Mouse (Mus musculus) CH12.LX (cell line): ENCODE results near the gene Ccdc137. TPM values are rescaled to one million over a fixed set of nuclear protein-coding genes. Genes with fewer than 3 reads are reported as not detected.

Experiments
- DNase-seq: peaks from one replicate; pipeline ENCODE4 v3.0.0-alpha.2; 2013; ENCODE audit errors: extremely low read depth
- H3K27ac ChIP-seq: 2 replicates; pipeline ENCODE4 v1.5.1; 2012; ENCODE audit warnings: low read depth, mild to moderate bottlenecking, control low read depth, moderate library complexity; ENCODE audit not compliant: insufficient read depth
- H3K27me3 ChIP-seq: replicated peaks from 2 replicates; pipeline ENCODE3; 2012; ENCODE audit warnings: inconsistent platforms
- H3K36me3 ChIP-seq, 2 experiments: replicated peaks in 1 of 2; 2 replicates each; pipeline versions ENCODE3 to v1.6.1; 2012; ENCODE audit warnings: inconsistent platforms in 1 of 2, low read length in 1 of 2, mild to moderate bottlenecking in 1 of 2, mixed read lengths in 1 of 2, moderate library complexity in 1 of 2; ENCODE audit not compliant: control insufficient read depth in 1 of 2, insufficient read depth in 1 of 2
- H3K4me1 ChIP-seq, 2 experiments: 2 replicates each; pipeline ENCODE4 v1.6.1; 2012; ENCODE audit warnings: inconsistent platforms in 1 of 2, moderate library complexity in 1 of 2; ENCODE audit not compliant: insufficient read depth in 2 of 2, control insufficient read depth in 1 of 2
- H3K4me2 ChIP-seq: 2 replicates; pipeline ENCODE4 v1.6.1; 2012; ENCODE audit warnings: low read depth, mild to moderate bottlenecking, control low read depth; ENCODE audit not compliant: poor library complexity, insufficient read depth, severe bottlenecking
- H3K4me3 ChIP-seq, 3 experiments: fragments of 150-350 bp in 1 of 3; sonication (generic) in 1 of 3; replicated peaks in 1 of 3; 2 replicates each; pipeline versions ENCODE3 to v1.5.1; 2011 to 2012; ENCODE audit warnings: low read depth in 2 of 3, low read length in 2 of 3, mild to moderate bottlenecking in 2 of 3, moderate library complexity in 2 of 3, control low read depth in 1 of 3, improper control_type of control experiment in 1 of 3, inconsistent platforms in 1 of 3, mixed read lengths in 1 of 3; ENCODE audit not compliant: poor library complexity in 1 of 3
- H3K79me2 ChIP-seq: replicated peaks from 2 replicates; pipeline ENCODE4 v1.6.1; 2012; ENCODE audit warnings: mild to moderate bottlenecking, moderate library complexity; ENCODE audit not compliant: control insufficient read depth, poor library complexity, insufficient read depth, severe bottlenecking; ENCODE audit errors: extremely low read depth
- H3K9ac ChIP-seq: 2 replicates; pipeline ENCODE4 v1.6.1; 2012; ENCODE audit warnings: low read depth, mild to moderate bottlenecking, control low read depth, moderate library complexity; ENCODE audit not compliant: insufficient read depth
- H3K9me3 ChIP-seq: replicated peaks from 2 replicates; pipeline ENCODE3; 2012; ENCODE audit warnings: low read length, inconsistent platforms, mixed read lengths
- BHLHE40 ChIP-seq: IDR thresholded peaks from 2 replicates; pipeline ENCODE4 v1.6.1; 2011; ENCODE audit warnings: mild to moderate bottlenecking, low read depth, low read length, improper control_type of control experiment
- CHD2 ChIP-seq: IDR thresholded peaks from 2 replicates; pipeline ENCODE4 v1.6.1; 2011; ENCODE audit warnings: low read length, improper control_type of control experiment
- E2F4 ChIP-seq: IDR thresholded peaks from 2 replicates; pipeline ENCODE4 v1.6.1; 2011; ENCODE audit warnings: low read depth, low read length, improper control_type of control experiment; ENCODE audit not compliant: insufficient replicate concordance
- EP300 ChIP-seq: IDR thresholded peaks from 2 replicates; pipeline ENCODE4 v1.6.1; 2011; ENCODE audit warnings: low read length, improper control_type of control experiment
- ETS1 ChIP-seq: conservative IDR thresholded peaks from 2 replicates; pipeline ENCODE4 v1.6.1; 2012; ENCODE audit warnings: low read depth, mild to moderate bottlenecking, inconsistent platforms, low read length, improper control_type of control experiment, moderate library complexity
- JUN ChIP-seq: IDR thresholded peaks from 2 replicates; pipeline ENCODE4 v1.6.1; 2011; ENCODE audit warnings: low read depth, mild to moderate bottlenecking, low read length, improper control_type of control experiment, moderate library complexity; ENCODE audit not compliant: insufficient read depth
- JUND ChIP-seq: conservative IDR thresholded peaks from 2 replicates; pipeline ENCODE4 v1.6.1; 2011; ENCODE audit warnings: low read depth, low read length, improper control_type of control experiment
- MAX ChIP-seq: IDR thresholded peaks from 2 replicates; pipeline ENCODE4 v1.6.1; 2011; ENCODE audit warnings: low read length, improper control_type of control experiment
- MAZ ChIP-seq: IDR thresholded peaks from 2 replicates; pipeline ENCODE4 v1.6.1; 2012; ENCODE audit warnings: low read depth, mild to moderate bottlenecking, inconsistent platforms, low read length, improper control_type of control experiment, moderate library complexity
- MEF2A ChIP-seq: IDR thresholded peaks from 2 replicates; pipeline ENCODE4 v1.6.1; 2014; ENCODE audit warnings: low read depth, mild to moderate bottlenecking, inconsistent platforms, low read length, improper control_type of control experiment, borderline replicate concordance
- MYC ChIP-seq: IDR thresholded peaks from 2 replicates; pipeline ENCODE4 v1.6.1; 2011; ENCODE audit warnings: low read depth, mild to moderate bottlenecking, improper control_type of control experiment, low read length
- NELFE ChIP-seq: IDR thresholded peaks from 2 replicates; pipeline ENCODE4 v1.6.1; 2011; ENCODE audit warnings: low read depth, low read length, improper control_type of control experiment
- NRF1 ChIP-seq: IDR thresholded peaks from 2 replicates; pipeline ENCODE4 v1.6.1; 2014; ENCODE audit warnings: low read depth, mild to moderate bottlenecking, inconsistent platforms, low read length, improper control_type of control experiment, moderate library complexity
- PAX5 ChIP-seq: IDR thresholded peaks from 2 replicates; pipeline ENCODE4 v1.6.1; 2012; ENCODE audit warnings: low read length, inconsistent platforms, mixed read lengths
- POLR2A ChIP-seq: IDR thresholded peaks from 2 replicates; pipeline ENCODE4 v1.6.1; 2011; ENCODE audit warnings: low read depth, mild to moderate bottlenecking, improper control_type of control experiment, low read length
- POLR2AphosphoS2 ChIP-seq: IDR thresholded peaks from 2 replicates; pipeline ENCODE4 v1.6.1; 2011; ENCODE audit warnings: low read depth, low read length, improper control_type of control experiment
- RAD21 ChIP-seq: IDR thresholded peaks from 2 replicates; pipeline ENCODE4 v1.6.1; 2011; ENCODE audit warnings: low read depth, mild to moderate bottlenecking, low read length, improper control_type of control experiment, moderate library complexity
- TCF12 ChIP-seq: IDR thresholded peaks from 2 replicates; pipeline ENCODE4 v1.6.1; 2014; ENCODE audit warnings: low read depth, mild to moderate bottlenecking, inconsistent platforms, low read length, improper control_type of control experiment
- UBTF ChIP-seq: IDR thresholded peaks from 2 replicates; pipeline ENCODE4 v1.6.1; 2012; ENCODE audit warnings: low read depth, mild to moderate bottlenecking, inconsistent platforms, low read length, improper control_type of control experiment, moderate library complexity
- USF1 ChIP-seq: IDR thresholded peaks from 2 replicates; pipeline ENCODE4 v1.6.1; 2014; ENCODE audit warnings: low read depth, mild to moderate bottlenecking, inconsistent platforms, low read length, improper control_type of control experiment
- USF2 ChIP-seq: conservative IDR thresholded peaks from 2 replicates; pipeline ENCODE4 v1.6.1; 2011; ENCODE audit warnings: low read depth, low read length, improper control_type of control experiment
- ZC3H11A ChIP-seq: IDR thresholded peaks from 2 replicates; pipeline ENCODE4 v1.6.1; 2012; ENCODE audit warnings: low read depth, mild to moderate bottlenecking, inconsistent platforms, low read length, improper control_type of control experiment
- ZKSCAN1 ChIP-seq: IDR thresholded peaks from 2 replicates; pipeline ENCODE4 v1.6.1; 2012; ENCODE audit warnings: low read depth, inconsistent platforms, low read length, improper control_type of control experiment, borderline replicate concordance
- ZMIZ1 ChIP-seq: IDR thresholded peaks from 2 replicates; pipeline ENCODE4 v1.6.1; 2012; ENCODE audit warnings: low read depth, mild to moderate bottlenecking, inconsistent platforms, low read length, improper control_type of control experiment
- ZNF384 ChIP-seq: IDR thresholded peaks from 2 replicates; pipeline ENCODE4 v1.6.1; 2012; ENCODE audit warnings: low read depth, low read length, improper control_type of control experiment, inconsistent platforms
- dilution Hi-C: fragments of 300-500 bp; cut with MboI; formaldehyde crosslinking; loops from 2 replicates; pipeline ENCODE4 v1.14.3; 2020; ENCODE audit warnings: low sequenced_read_pairs; ENCODE audit not compliant: extremely low pct_unique_long_range_greater_than_20kb, extremely low pct_ligation_motif_present
- in situ Hi-C: fragments of 300-500 bp; cut with MboI; formaldehyde crosslinking; loops from 3 replicates; pipeline ENCODE4 v1.14.3; 2019; ENCODE audit warnings: low sequenced_read_pairs, low pct_ligation_motif_present, low pct_unique_long_range_greater_than_20kb, mixed read lengths
- polyA plus RNA-seq: library from polyadenylated mRNA; unstranded; fragments of >175 nt; gene quantifications from 2 replicates; pipeline ENCODE4 v1.2.1, GENCODE M21; 2012; ENCODE audit warnings: low read depth; ENCODE audit not compliant: insufficient read length
- total RNA-seq, 2 experiments: library from RNA; depleted of rRNA; stranded (reverse); fragments of 300-350 nt in 1 of 2; fragments of >200 nt in 1 of 2; gene quantifications; 2 replicates each; pipeline ENCODE4 v1.2.3; 2012 to 2014

The Ccdc137 gene
- total and polyA plus RNA-seq, 3 experiments = 30.1 to 104 (median 61.1) TPM

DNA sequence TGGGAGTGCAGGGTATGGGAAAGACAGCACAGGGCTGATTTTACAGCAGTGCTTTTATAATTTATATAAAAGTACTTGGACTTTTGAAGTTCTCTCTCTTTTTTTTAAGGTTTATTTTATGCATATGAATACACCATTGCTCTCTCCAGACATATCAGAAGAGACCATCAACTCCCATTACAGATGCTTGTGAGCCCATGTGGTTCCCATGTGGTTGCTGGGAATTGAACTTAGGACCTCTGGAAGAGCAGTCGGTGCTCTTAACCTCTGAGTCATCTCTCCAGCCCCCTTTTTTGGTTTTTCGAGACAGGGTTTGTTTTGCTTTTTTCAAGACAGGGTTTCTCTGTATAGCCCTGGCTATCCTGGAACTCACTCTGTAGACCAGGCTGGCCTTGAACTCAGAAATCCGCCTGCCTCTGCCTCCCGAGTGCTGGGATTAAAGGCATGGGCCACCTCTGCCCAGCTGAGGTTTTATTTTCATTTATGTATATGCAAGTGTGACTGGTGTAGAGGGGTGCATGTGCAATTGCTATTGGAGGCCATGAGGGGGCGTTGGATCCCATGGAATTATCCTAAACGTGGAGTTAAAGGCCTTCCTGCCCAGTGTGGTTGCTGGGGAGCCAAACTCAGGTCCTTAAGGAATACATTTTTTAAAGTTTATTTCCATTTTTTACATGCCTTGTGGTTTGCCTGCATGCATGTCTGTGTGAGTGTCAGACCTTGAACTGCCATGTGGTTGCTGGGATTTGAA, 1.1 kb downstream of the Ccdc137 start (continued):
- TF ChIP-seq JUN = no peak
- TF ChIP-seq ZC3H11A = no peak
- TF ChIP-seq MAZ = no peak
- TF ChIP-seq ZNF384 = no peak
- no peak for TF ChIP-seq ZKSCAN1
- no peak for TF ChIP-seq BHLHE40
- TF ChIP-seq POLR2A = 0 out of 2 replicates have a peak, but pooled peaks have one; percentile 12
- no peak for TF ChIP-seq E2F4

- Histone ChIP-seq H3K4me1 (peaks cover 7 to 36% of the 10 kb centered on the region in 2 experiments; a peak in 3 of 4 replicates), H3K4me2 (no peak overlapping the region), H3K9ac (no peak overlapping the region), H3K36me3 (peaks cover 47 to 69% of the 10 kb centered on the region in 2 experiments), H3K4me3 (no peak overlapping the region), H3K79me2 (peaks cover 41% of the 10 kb centered on the region), H3K9me3 (no peaks in the 10 kb centered on the region), H3K27ac (no peak overlapping the region), H3K27me3 (no peaks in the 10 kb centered on the region)
- dilution Hi-C loops = no loop called here
- DNase-seq = no peak
- in situ Hi-C loops = no loop called here
- TF ChIP-seq USF1 (no peak), JUND (no peak), POLR2A (peak; percentile 45), RAD21 (no peak)
Observed at GRCm38 (mm10) chr11:120463536-120463935, 5.6 kb downstream of the Ccdc137 start.

- Histone ChIP-seq H3K9me3 (no peaks in the 10 kb centered on the region), H3K79me2 (peaks cover 37% of the 10 kb centered on the region), H3K27me3 (no peaks in the 10 kb centered on the region), H3K27ac (no peak overlapping the region), H3K4me2 (no peak overlapping the region), H3K36me3 (peaks cover 49 to 74% of the 10 kb centered on the region in 2 experiments), H3K4me3 (no peak overlapping the region), H3K9ac (no peak overlapping the region), H3K4me1 (peaks cover 9 to 40% of the 10 kb centered on the region in 2 experiments; a peak in 3 of 4 replicates)
- dilution Hi-C loops = no loop called here
- in situ Hi-C loops = no loop called here
- TF ChIP-seq CHD2 (peak; percentile 47; the same call in 1 of the 2 replicates), UBTF (no peak), ZNF384 (no peak; the same call in none of the 2 replicates), NRF1 (no peak), ZKSCAN1 (no peak), PAX5 (no peak), ZMIZ1 (peak; percentile 82), MAX (no peak), MEF2A (no peak), JUN (no peak), MYC (no peak), USF2 (no peak), NELFE (no peak), EP300 (no peak), ZC3H11A (no peak), TCF12 (no peak), ETS1 (no peak), POLR2AphosphoS2 (peak; percentile 85), E2F4 (no peak), RAD21 (no peak)
- no peak for DNase-seq
Observed at GRCm38 (mm10) chr11:120464365-120464764, 6.5 kb downstream of the Ccdc137 start.
